Comparison of ENCODE assay signal across 1 mouse cellular context in the genomic region with DNA sequence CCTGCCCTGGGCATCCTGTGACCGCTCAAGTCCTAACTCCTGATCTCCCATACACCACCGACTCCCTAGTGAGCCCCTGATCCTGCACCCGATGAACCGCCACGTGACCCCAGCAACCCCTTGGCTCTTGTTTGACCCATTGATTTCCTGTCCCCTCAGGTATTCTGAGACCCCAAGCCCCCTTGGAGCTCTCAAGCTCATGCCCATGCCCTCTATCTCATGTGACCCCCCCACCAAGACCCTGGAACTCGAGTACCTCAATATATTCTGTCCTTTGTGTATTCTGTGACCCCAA.
A peak's percentile ranks its signal among the peaks of the same experiment; 100 is the strongest.
TF ChIP-seq lines count a peak whose summit lies in the region.

No protein-coding gene starts in this region.

TF ChIP-seq in MEL, 35 proteins besides CTCF, POLR2A, EP300 and RAD21 (continued from another document):
- TF ChIP-seq MYB (IDR thresholded peaks at IDR 0.05; ENCODE audit: low read depth, low read length), result no peak
- 0 out of 4 replicates have a peak, but pooled peaks of 1 of the 2 experiments have one; percentile 6 for TF ChIP-seq USF2 (IDR thresholded peaks at IDR 0.05; ENCODE audit: borderline replicate concordance in 1 of 2, insufficient read depth in 1 of 2, low read depth in 1 of 2, low read length in 2 of 2)
- 0 out of 2 replicates have a peak, but pooled peaks have one; percentile 28 for TF ChIP-seq MAZ (IDR thresholded peaks at IDR 0.05; ENCODE audit: low read depth, low read length)
- peak; percentile 76 for TF ChIP-seq USF1 (IDR thresholded peaks at IDR 0.05; ENCODE audit: low read depth, low read length)
